Mouse (Mus musculus): ENCODE data around the gene Rab34. TPM values are rescaled to one million over a fixed set of nuclear protein-coding genes. Genes with fewer than 3 reads are reported as not detected.

Gene Rab34
- polyA plus RNA-seq, 1 experiment from 2014 or later = 59.0 TPM

DNA sequence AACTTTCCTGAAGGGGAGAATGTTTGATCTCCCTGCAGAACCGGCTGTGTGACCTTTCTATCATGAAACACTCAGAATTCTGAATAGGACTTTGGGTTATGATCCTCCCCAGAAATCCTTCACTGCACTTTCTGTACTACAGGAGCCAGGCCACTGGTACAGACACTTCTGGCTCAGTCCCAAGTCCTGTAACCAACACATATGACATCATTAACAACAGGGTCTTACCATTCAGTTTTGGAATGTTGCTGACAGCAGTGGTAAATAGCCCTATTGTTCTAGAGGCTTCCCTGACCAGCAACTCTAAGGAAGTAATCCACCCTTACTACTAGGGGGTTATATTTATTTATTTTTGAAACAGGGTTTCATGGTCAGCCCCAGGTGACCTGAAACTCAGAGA, 4.9 kb downstream of the Rab34 start, which contains the start of gene Proca1:
Gene Proca1, plus strand, starts transcription at position 280 of the 400 bp plus-strand sequence.
- H3K9me3 ChIP-seq (ENCODE audit: control insufficient read depth, low read length) = no peaks in the 10 kb centered on the region
- H3K27me3 ChIP-seq (ENCODE audit: control insufficient read depth, insufficient read depth, low read length) = no peaks in the 10 kb centered on the region
- peak within 1 kb of the TSS; percentile 55 for H3K4me3 ChIP-seq (ENCODE audit: low read depth, low read length)
- H3K27ac ChIP-seq (replicated peaks) = 0 out of 2 replicates have a peak within 1 kb of the TSS, but pooled peaks have one; percentile 13
- ATAC-seq (ENCODE audit: low FRiP score, low TSS enrichment) (no peak), DNase-seq (ENCODE audit: low spot score) (no peak)
- peak within 1 kb of the TSS; percentile 69 for H3K4me2 ChIP-seq (replicated peaks; ENCODE audit: low read depth)
- TF ChIP-seq CTCF (IDR thresholded peaks at IDR 0.05; ENCODE audit: low read depth) = no peak
- TF ChIP-seq EP300 (optimal IDR thresholded peaks at IDR 0.05) = no peak
- H3K4me1 ChIP-seq (replicated peaks; ENCODE audit: control insufficient read depth, insufficient read depth) = no peaks in the 10 kb centered on the region
- H3K36me3 ChIP-seq (ENCODE audit: control insufficient read depth, insufficient read depth, low read length) = peaks cover 7% of the 10 kb centered on the region
- H3K9ac ChIP-seq (ENCODE audit: low read length) = 0 out of 2 replicates have a peak within 1 kb of the TSS, but pooled peaks have one; percentile 5
- WGBS = 48% methylated on average over 1 of the region's 1 CpGs

DNA sequence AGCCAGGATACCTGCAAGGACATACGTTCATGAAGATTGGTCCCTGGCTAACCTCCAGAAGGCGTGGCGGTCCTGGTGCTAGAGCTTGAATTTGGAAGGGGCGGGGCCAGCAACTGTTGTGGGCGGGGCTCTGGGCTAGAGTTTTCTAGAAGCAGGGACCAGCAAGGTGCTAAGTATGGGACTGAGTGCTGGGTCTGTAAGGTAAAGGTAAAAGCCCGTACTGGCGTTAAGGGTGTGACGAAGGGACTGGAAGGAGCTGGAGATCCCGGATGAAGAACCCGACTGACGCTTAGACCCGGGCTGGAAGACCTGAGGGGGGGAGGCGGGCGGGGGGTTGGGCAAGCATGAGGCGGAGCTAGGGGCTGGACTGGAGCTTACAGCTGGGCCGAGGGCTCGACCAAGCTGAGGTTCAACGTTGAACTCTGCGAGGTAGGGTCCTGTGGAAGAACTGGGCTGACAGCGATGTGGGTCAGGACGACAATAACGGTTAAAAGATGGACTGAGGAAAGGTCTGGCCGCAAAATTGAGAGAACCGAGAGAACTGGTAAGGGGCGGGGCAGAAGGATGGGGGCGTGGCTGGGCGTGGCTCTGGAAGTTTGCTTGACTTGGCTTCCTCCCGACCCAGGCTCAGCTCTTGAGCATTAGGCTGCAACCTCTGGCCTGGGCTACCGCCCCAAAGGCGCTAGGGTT, 6.3 kb downstream of the Rab34 start:
- H3K27me3 ChIP-seq (ENCODE audit: control insufficient read depth, insufficient read depth, low read length) = no peaks in the 10 kb centered on the region
- peak overlapping the region; percentile 55 for H3K4me3 ChIP-seq (ENCODE audit: low read depth, low read length)
- 3% methylated on average over 30 of the region's 30 CpGs for WGBS
- H3K27ac ChIP-seq (replicated peaks) = 0 out of 2 replicates have a peak overlapping the region, but pooled peaks have one; percentile 13
- H3K36me3 ChIP-seq (ENCODE audit: control insufficient read depth, insufficient read depth, low read length) = peaks cover 7% of the 10 kb centered on the region
- TF ChIP-seq CTCF (IDR thresholded peaks at IDR 0.05; ENCODE audit: low read depth) (no peak), EP300 (optimal IDR thresholded peaks at IDR 0.05) (no peak)
- ATAC-seq (ENCODE audit: low FRiP score, low TSS enrichment) (peak; percentile 80), DNase-seq (ENCODE audit: low spot score) (peak; percentile 84)
- no peaks in the 10 kb centered on the region for H3K4me1 ChIP-seq (replicated peaks; ENCODE audit: control insufficient read depth, insufficient read depth)
- peak overlapping the region; percentile 69 for H3K4me2 ChIP-seq (replicated peaks; ENCODE audit: low read depth)
- H3K9ac ChIP-seq (ENCODE audit: low read length) = peak overlapping the region; percentile 50
- no peaks in the 10 kb centered on the region for H3K9me3 ChIP-seq (ENCODE audit: control insufficient read depth, low read length)

- H3K4me1 ChIP-seq (replicated peaks; ENCODE audit: control insufficient read depth, insufficient read depth) = no peaks in the 10 kb centered on the region
- 56% methylated on average over 22 of the region's 23 CpGs for WGBS
- ATAC-seq (ENCODE audit: low FRiP score, low TSS enrichment) = no peak
- no peaks in the 10 kb centered on the region for H3K9me3 ChIP-seq (ENCODE audit: control insufficient read depth, low read length)
- H3K36me3 ChIP-seq (ENCODE audit: control insufficient read depth, insufficient read depth, low read length) = peaks cover 7% of the 10 kb centered on the region
- no peak for TF ChIP-seq CTCF (IDR thresholded peaks at IDR 0.05; ENCODE audit: low read depth)
- TF ChIP-seq EP300 (optimal IDR thresholded peaks at IDR 0.05) = no peak
- H3K27me3 ChIP-seq (ENCODE audit: control insufficient read depth, insufficient read depth, low read length) = no peaks in the 10 kb centered on the region
- peak overlapping the region; percentile 55 for H3K4me3 ChIP-seq (ENCODE audit: low read depth, low read length)
- H3K9ac ChIP-seq (ENCODE audit: low read length) = peak overlapping the region; percentile 50
- no peak for DNase-seq (ENCODE audit: low spot score)
- no peak overlapping the region for H3K27ac ChIP-seq (replicated peaks)
- peak overlapping the region; percentile 69 for H3K4me2 ChIP-seq (replicated peaks; ENCODE audit: low read depth)
These were observed 7.1 kb downstream of the Rab34 start for GRCm38 (mm10) chr11:78195101-78195863.

GRCm38 (mm10) chr11:78202372-78202771, 14.1 kb downstream of the Rab34 start:
- DNase-seq (ENCODE audit: low spot score) (no peak), ATAC-seq (ENCODE audit: low FRiP score, low TSS enrichment) (no peak)
- no peak overlapping the region for H3K4me2 ChIP-seq (replicated peaks; ENCODE audit: low read depth)
- 90% methylated on average over 3 of the region's 3 CpGs for WGBS
- no peak overlapping the region for H3K4me3 ChIP-seq (ENCODE audit: low read depth, low read length)
- no peaks in the 10 kb centered on the region for H3K27me3 ChIP-seq (ENCODE audit: control insufficient read depth, insufficient read depth, low read length)
- H3K27ac ChIP-seq (replicated peaks) = no peak overlapping the region
- TF ChIP-seq CTCF (IDR thresholded peaks at IDR 0.05; ENCODE audit: low read depth) (no peak), EP300 (optimal IDR thresholded peaks at IDR 0.05) (no peak)
- no peaks in the 10 kb centered on the region for H3K4me1 ChIP-seq (replicated peaks; ENCODE audit: control insufficient read depth, insufficient read depth)
- H3K9me3 ChIP-seq (ENCODE audit: control insufficient read depth, low read length) = no peaks in the 10 kb centered on the region
- peaks cover 16% of the 10 kb centered on the region; the same call in 1 of the 2 replicates for H3K36me3 ChIP-seq (ENCODE audit: control insufficient read depth, insufficient read depth, low read length)
- H3K9ac ChIP-seq (ENCODE audit: low read length) = no peak overlapping the region

- DNase-seq (ENCODE audit: low spot score) (no peak), ATAC-seq (ENCODE audit: low FRiP score, low TSS enrichment) (no peak)
- Histone ChIP-seq H3K36me3 (ENCODE audit: control insufficient read depth, insufficient read depth, low read length) (peaks cover 33% of the 10 kb centered on the region), H3K4me3 (ENCODE audit: low read depth, low read length) (no peak overlapping the region), H3K9me3 (ENCODE audit: control insufficient read depth, low read length) (no peaks in the 10 kb centered on the region), H3K4me1 (replicated peaks; ENCODE audit: control insufficient read depth, insufficient read depth) (no peaks in the 10 kb centered on the region), H3K27me3 (ENCODE audit: control insufficient read depth, insufficient read depth, low read length) (no peaks in the 10 kb centered on the region), H3K27ac (replicated peaks) (no peak overlapping the region), H3K9ac (ENCODE audit: low read length) (no peak overlapping the region), H3K4me2 (replicated peaks; ENCODE audit: low read depth) (no peak overlapping the region)
- 82% methylated on average over 6 of the region's 6 CpGs for WGBS
- TF ChIP-seq EP300 (optimal IDR thresholded peaks at IDR 0.05) (no peak), CTCF (IDR thresholded peaks at IDR 0.05; ENCODE audit: low read depth) (no peak)
These were observed 16.1 kb downstream of the Rab34 start for GRCm38 (mm10) chr11:78204287-78204686.
